Mouse (Mus musculus) lung, embryonic 14.5 days (tissue): Measurements from ENCODE around the gene Srebf1. TPM values are rescaled to one million over a fixed set of nuclear protein-coding genes. Genes with fewer than 3 reads are reported as not detected.

Experiments used
- ATAC-seq: fragments of 200-750 bp; cut with Nextera tagmentation; 2 replicates; pipeline ENCODE4 v1.8.0; 2017; ENCODE audit warnings: mild to moderate bottlenecking, moderate TSS enrichment, moderate library complexity; ENCODE audit not compliant: insufficient read depth
- DNase-seq: peaks from one replicate; pipeline ENCODE4 v3.0.0-alpha.2; 2015
- H3K27ac ChIP-seq: fragments of 300-500 bp; sonication (generic); 2 replicates; pipeline ENCODE4 v1.5.1; 2014; ENCODE audit warnings: low read depth, mild to moderate bottlenecking, moderate library complexity
- H3K27me3 ChIP-seq: fragments of 300-500 bp; sonication (generic); 2 replicates; pipeline ENCODE4 v1.6.1; 2014; ENCODE audit warnings: low read length, control low read depth; ENCODE audit not compliant: insufficient read depth
- H3K36me3 ChIP-seq: fragments of 300-500 bp; sonication (generic); 2 replicates; pipeline ENCODE4 v1.6.1; 2014; ENCODE audit warnings: control low read depth; ENCODE audit not compliant: insufficient read depth
- H3K4me1 ChIP-seq: fragments of 300-500 bp; sonication (generic); 2 replicates; pipeline ENCODE4 v1.6.1; 2014; ENCODE audit warnings: antibody characterized with exemption, control low read depth; ENCODE audit not compliant: insufficient read depth
- H3K4me2 ChIP-seq: fragments of 300-500 bp; sonication (generic); 2 replicates; pipeline ENCODE4 v1.6.1; 2014; ENCODE audit warnings: mild to moderate bottlenecking
- H3K4me3 ChIP-seq: fragments of 300-500 bp; sonication (generic); 2 replicates; pipeline ENCODE4 v1.5.1; 2014; ENCODE audit warnings: low read depth, low read length
- H3K9ac ChIP-seq: fragments of 300-500 bp; sonication (generic); 2 replicates; pipeline ENCODE4 v1.6.1; 2014
- H3K9me3 ChIP-seq: fragments of 300-500 bp; sonication (generic); 2 replicates; pipeline ENCODE4 v1.6.1; 2016; ENCODE audit warnings: low read depth, low read length, control low read depth
- CTCF ChIP-seq: IDR thresholded peaks from 2 replicates; pipeline ENCODE4 v1.5.1; 2016; ENCODE audit warnings: antibody characterized with exemption, low read depth
- WGBS: fragments of 180-500 bp; shearing (Covaris S2); extraction: QIAGEN DNeasy Blood & Tissue Kit; methylation state at CpG from one replicate; pipeline ENCODE4 v1.1.7; 2014; 5-methylcytosine and 5-hydroxymethylcytosine counted together
- polyA plus RNA-seq: library from polyadenylated mRNA; unstranded; fragments of >200 nt; fragmentation: Nextera tagmentation; extraction: Ambion mirVana; gene quantifications from 2 replicates; pipeline ENCODE4 v1.2.1, GENCODE M21; 2014

Gene Srebf1
- polyA plus RNA-seq, 1 experiment from 2014 or later, result 73.9 TPM

DNA sequence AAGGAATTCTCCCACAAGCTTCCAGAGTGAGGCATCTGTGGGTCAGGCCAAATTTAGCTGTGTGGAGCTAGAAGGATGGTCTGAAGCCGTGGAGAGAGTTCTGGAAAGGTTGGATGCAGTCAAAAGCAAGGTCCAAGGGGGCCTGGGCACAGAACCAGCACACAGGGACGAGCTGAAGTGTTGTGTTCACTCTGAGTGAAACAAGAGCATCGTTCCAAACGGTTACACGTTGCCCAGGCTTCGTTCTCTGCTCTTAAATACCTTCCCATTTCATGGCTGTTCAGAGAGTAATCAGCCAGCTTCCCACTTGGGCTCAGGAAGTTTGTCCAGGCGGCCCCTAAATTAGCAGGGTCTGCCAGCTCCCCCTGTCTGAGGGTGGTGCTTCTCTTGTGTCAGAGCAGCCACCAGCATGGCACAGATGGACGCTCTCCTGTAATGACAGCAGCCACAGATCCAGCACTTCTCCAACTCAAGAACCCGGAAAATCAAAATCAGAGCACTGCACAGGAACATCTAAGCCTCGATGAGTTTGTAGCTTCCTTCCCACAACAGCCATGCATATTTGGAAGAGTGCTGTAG, 48.7 kb downstream of the Srebf1 start:
- 57% methylated on average over 10 of the region's 10 CpGs for WGBS
- ATAC-seq (no peak), DNase-seq (no peak)
- 0 out of 2 replicates have a peak, but pooled peaks cover 14% of the 10 kb centered on the region for H3K36me3 ChIP-seq
- no peaks in the 10 kb centered on the region for H3K27me3 ChIP-seq
- no peak overlapping the region for H3K9ac ChIP-seq
- TF ChIP-seq CTCF, result no peak
- H3K4me3 ChIP-seq, result no peak overlapping the region
- H3K4me1 ChIP-seq, result peaks cover 50% of the 10 kb centered on the region
- no peak overlapping the region for H3K4me2 ChIP-seq
- peak overlapping the region; percentile 19; the same call in 1 of the 2 replicates for H3K27ac ChIP-seq
- no peaks in the 10 kb centered on the region for H3K9me3 ChIP-seq

DNA sequence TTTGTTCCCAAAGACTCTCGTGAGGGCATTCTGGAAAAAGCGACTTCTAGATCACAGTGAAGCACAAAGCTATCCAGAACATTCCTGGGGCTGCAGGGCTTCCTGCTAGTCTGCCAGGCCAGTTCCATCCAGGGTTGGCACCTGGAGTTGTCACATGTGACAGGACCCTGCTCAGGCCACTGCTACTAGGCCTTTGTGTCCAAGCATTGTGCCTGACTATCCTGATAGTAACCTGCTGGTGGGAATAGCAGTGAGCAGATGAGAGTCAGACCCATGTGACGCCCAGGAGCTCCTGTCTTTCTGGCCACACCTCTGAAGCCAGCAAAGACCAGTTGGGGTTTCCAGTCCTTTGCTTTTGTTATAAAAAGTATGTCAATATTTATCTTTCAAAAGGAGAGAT, 50.3 kb downstream of the Srebf1 start:
- 67% methylated on average over 3 of the region's 3 CpGs for WGBS
- H3K4me3 ChIP-seq, result no peak overlapping the region
- no peak for TF ChIP-seq CTCF
- H3K27me3 ChIP-seq, result no peaks in the 10 kb centered on the region
- no peak overlapping the region for H3K9ac ChIP-seq
- H3K36me3 ChIP-seq, result 0 out of 2 replicates have a peak, but pooled peaks cover 14% of the 10 kb centered on the region
- no peaks in the 10 kb centered on the region for H3K9me3 ChIP-seq
- H3K4me1 ChIP-seq, result peaks cover 41% of the 10 kb centered on the region
- no peak overlapping the region for H3K27ac ChIP-seq
- ATAC-seq (no peak), DNase-seq (no peak)
- H3K4me2 ChIP-seq, result no peak overlapping the region

DNA sequence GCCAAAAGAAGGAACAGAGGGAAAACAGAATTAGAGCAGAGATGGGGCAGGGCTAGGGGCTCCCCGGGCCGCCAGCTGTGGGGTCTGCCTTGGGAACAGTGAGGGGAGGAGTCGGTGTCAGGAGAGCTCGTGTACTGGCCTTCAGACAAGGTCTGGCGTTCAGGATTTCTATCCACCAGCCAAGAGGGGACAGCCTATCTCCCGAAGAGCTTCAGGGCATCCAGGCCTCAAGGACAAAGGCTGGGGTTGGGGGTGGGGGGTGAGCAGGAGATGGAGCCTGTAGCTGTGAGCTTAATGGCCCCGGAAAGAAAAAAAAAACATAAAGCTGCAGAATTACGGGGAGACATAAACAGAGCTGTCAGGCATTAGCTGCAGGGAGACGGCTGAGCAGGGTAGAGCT, 53.6 kb downstream of the Srebf1 start:
- whole genome bisulfite sequencing, result 15% methylated on average over 9 of the region's 9 CpGs
- H3K36me3 ChIP-seq, result 0 out of 2 replicates have a peak, but pooled peaks cover 14% of the 10 kb centered on the region
- H3K4me3 ChIP-seq, result no peak overlapping the region
- 0 out of 2 replicates have a peak overlapping the region, but pooled peaks have one; percentile 7 for H3K4me2 ChIP-seq
- H3K27me3 ChIP-seq, result no peaks in the 10 kb centered on the region
- TF ChIP-seq CTCF, result no peak
- ATAC-seq (no peak), DNase-seq (no peak)
- no peaks in the 10 kb centered on the region for H3K9me3 ChIP-seq
- H3K27ac ChIP-seq, result peak overlapping the region; percentile 69
- H3K9ac ChIP-seq, result no peak overlapping the region
- H3K4me1 ChIP-seq, result peaks cover 34% of the 10 kb centered on the region

DNA sequence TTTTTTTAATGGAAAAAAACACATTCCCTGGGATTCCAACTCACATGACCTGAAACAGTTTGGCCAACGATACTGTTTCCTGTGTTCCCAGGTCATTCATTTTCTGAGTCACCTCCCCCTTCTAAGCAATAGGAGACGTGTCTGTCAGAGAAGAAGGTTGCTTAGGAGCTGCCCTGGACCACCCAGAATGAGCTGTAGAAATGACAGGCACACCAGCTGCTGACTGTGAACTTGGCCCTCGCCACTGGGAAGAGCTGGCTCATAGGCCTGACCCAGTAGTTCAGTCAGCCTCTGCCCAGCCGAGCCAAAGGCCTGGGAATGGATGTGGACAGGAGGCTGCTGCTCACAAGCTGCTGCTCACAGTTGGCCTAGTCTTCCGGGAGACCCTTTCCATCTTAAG, 57.3 kb downstream of the Srebf1 start:
- DNase-seq, result peak; percentile 78
- TF ChIP-seq CTCF, result no peak
- no peak overlapping the region for H3K4me2 ChIP-seq
- H3K9me3 ChIP-seq, result no peaks in the 10 kb centered on the region
- H3K9ac ChIP-seq, result no peak overlapping the region
- H3K27me3 ChIP-seq, result no peaks in the 10 kb centered on the region
- peaks cover 21% of the 10 kb centered on the region for H3K36me3 ChIP-seq
- 26% methylated on average over 5 of the region's 5 CpGs for WGBS
- ATAC-seq, result peak; percentile 78
- 0 out of 2 replicates have a peak overlapping the region, but pooled peaks have one; percentile 65 for H3K27ac ChIP-seq
- no peak overlapping the region for H3K4me3 ChIP-seq
- peaks cover 31% of the 10 kb centered on the region for H3K4me1 ChIP-seq

DNA sequence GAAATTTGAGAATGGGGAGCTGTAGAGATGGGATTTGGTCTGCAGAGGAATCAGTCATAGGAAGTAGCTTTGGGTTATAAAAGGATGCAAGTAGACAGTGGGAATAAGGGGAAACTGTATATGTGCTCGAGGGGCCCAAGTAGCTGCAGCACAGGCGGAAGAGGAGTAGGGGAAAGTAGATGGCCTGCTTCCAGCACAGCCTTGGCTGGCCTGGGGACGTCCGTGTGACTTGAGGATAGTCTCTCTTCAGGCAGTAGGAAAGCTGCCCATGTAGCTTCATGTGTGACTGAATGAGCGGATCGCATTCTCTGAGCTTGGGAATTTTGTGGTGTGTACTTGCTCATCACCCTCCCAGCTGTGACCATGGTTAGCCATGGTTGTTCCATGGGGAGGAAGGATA, 57.9 kb downstream of the Srebf1 start:
- H3K4me3 ChIP-seq, result no peak overlapping the region
- ATAC-seq, result peak; percentile 37; the same call in 1 of the 2 replicates
- H3K36me3 ChIP-seq, result peaks cover 23% of the 10 kb centered on the region
- 54% methylated on average over 6 of the region's 6 CpGs for WGBS
- H3K27me3 ChIP-seq, result no peaks in the 10 kb centered on the region
- no peaks in the 10 kb centered on the region for H3K9me3 ChIP-seq
- DNase-seq, result peak; percentile 68
- no peak overlapping the region for H3K9ac ChIP-seq
- H3K4me1 ChIP-seq, result peaks cover 36% of the 10 kb centered on the region
- no peak for TF ChIP-seq CTCF
- H3K4me2 ChIP-seq, result no peak overlapping the region
- H3K27ac ChIP-seq, result peak overlapping the region; percentile 65; the same call in 1 of the 2 replicates

DNA sequence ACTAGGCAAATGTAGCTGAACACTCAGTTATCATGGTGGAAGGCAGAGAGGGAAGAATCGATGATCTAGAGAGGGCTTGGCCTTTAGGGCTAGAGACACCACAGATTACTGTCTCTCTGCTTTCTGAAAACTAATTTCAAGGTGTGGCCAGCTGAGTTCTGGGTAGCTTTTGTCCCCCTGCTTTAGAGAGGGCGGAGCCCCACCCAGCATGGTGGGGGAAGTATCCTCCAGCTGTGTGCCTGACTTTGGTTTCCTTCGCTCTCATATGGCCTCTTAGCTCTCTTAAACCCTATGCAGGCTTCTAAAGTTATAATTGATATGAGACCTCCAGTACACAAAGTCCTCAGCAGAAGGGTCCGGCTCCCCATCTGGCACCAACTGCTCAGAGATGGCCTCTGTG, 59.0 kb downstream of the Srebf1 start:
- 85% methylated on average over 4 of the region's 4 CpGs for WGBS
- ATAC-seq, result no peak
- no peak for TF ChIP-seq CTCF
- Histone ChIP-seq H3K27ac (no peak overlapping the region), H3K9ac (no peak overlapping the region), H3K27me3 (no peaks in the 10 kb centered on the region), H3K4me2 (no peak overlapping the region), H3K4me3 (no peak overlapping the region), H3K36me3 (peaks cover 23% of the 10 kb centered on the region), H3K4me1 (peaks cover 28% of the 10 kb centered on the region), H3K9me3 (no peaks in the 10 kb centered on the region)
- DNase-seq, result no peak

DNA sequence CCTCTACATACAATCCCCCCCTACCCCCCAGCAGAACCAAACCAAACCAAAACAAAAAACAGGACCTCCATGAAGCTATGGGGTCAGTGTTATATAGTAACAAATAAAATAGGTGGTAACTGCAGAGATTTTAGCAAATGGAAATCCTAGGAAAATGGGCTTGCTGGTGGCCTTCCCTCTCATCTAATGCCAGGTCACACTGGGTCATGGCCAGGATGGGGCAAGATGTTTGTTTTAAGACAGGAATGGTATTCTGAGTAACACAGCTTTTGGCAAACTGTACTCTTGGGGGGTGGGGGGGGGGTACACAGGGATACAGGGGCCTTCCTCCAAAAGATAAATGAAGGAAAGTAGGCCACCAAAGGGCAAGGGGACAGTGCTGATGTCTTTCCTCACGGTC, 59.8 kb downstream of the Srebf1 start:
- Histone ChIP-seq H3K9me3 (no peaks in the 10 kb centered on the region), H3K9ac (no peak overlapping the region), H3K36me3 (peaks cover 23% of the 10 kb centered on the region), H3K27me3 (no peaks in the 10 kb centered on the region), H3K27ac (no peak overlapping the region), H3K4me3 (no peak overlapping the region), H3K4me1 (peaks cover 25% of the 10 kb centered on the region), H3K4me2 (no peak overlapping the region)
- TF ChIP-seq CTCF, result no peak
- DNase-seq (no peak), ATAC-seq (no peak)
- 69% methylated on average over 1 of the region's 1 CpGs for WGBS
